Mouse (Mus musculus) right cerebral cortex, adult 18-20 months (tissue): ENCODE data around the gene Trnp1.

Experiments used
- DNase-seq: peaks from one replicate; pipeline ENCODE4 v3.0.0; 2022; ENCODE audit warnings: mixed read lengths

Trnp1 gene

DNA sequence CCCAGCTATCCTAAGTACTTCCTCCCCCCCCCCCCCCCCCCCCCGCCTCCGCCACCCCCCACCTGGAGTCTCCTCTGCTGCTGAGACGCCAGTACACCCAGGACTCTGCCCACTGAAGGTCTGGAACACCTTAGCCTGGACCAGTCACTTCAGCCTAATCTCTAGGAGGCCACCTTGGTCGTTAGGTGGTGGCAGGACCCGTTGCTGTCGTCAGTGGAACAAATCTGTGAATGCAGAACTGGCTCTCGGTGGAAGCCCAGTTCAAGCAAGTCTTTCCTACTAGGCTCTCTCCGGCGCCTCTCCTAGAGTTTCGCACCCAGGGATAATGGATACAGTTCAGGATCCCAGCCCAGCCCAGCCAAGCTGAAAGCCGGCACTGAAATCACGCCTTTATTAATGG, 4.5 kb downstream of the Trnp1 start:
- no peak for DNase-seq

GRCm38 (mm10) chr4:133491800-133492199, 6.5 kb downstream of the Trnp1 start:
- no peak for DNase-seq

- no peak for DNase-seq
These were observed 8.7 kb downstream of the Trnp1 start for GRCm38 (mm10) chr4:133489489-133490245.

GRCm38 (mm10) chr4:133488619-133489392, 9.5 kb downstream of the Trnp1 start:
- DNase-seq = no peak

DNA sequence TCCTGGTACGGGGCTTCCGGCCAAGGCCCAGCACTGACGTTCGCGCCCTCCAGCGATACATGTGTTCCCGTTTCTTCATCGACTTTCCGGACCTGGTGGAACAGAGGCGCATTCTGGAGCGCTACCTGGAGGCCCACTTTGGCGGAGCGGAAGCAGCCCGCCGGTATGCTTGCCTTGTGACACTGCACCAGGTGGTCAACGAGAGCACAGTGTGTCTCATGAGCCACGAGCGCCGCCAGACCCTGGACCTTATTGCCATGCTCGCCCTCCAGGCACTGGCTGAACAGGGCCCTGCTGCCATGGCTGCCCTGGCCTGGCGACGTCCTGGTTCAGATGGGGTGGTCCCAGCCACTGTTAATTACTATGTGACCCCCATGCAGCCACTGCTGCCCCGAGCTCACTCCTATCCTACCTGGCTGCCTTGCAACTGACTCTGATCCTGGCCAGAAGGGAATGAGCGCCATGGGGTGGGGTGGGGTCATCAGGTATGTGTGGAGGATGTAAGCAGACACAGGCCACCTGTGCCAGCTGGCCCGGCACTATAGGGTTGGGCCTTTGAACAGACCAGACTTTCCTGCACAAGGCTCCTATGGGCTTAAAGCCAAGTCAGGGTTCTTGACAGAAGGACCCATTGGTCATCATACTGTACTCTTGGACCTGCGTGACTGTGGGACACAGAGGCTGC, 11.5 kb downstream of the Trnp1 start:
- DNase-seq = no peak

DNA sequence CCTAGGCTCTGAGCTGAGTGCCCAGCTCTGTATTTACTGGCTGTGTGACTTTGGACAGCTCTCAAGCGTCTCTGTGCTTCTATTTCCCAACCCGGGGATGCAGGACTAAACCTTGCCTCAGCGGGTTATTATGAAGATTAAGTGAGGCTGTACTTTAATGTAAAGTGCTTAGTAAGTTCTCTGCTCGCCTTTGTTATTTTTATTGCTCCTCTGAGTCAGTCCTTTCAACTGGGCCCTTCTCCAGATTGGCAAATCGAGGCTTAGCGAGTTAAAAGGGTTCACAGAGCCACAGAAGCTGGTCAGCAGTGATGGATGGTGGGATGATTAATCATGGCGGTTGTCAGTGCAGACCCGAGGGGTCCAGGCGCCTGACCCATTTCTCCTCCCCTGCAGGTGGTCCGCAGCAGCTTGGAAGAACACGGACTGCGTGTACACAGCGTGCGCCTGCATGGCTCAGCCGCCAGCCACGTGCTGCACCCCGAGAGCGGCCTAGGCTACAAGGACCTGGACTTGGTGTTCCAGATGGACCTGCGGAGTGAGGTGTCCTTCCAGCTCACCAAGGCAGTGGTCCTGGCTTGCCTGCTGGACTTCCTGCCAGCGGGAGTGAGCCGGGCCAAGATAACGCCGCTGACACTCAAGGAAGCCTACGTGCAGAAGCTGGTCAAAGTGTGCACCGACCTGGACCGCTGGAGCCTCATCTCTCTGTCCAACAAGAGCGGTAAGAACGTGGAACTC, 12.5 kb downstream of the Trnp1 start:
- DNase-seq = no peak

DNA sequence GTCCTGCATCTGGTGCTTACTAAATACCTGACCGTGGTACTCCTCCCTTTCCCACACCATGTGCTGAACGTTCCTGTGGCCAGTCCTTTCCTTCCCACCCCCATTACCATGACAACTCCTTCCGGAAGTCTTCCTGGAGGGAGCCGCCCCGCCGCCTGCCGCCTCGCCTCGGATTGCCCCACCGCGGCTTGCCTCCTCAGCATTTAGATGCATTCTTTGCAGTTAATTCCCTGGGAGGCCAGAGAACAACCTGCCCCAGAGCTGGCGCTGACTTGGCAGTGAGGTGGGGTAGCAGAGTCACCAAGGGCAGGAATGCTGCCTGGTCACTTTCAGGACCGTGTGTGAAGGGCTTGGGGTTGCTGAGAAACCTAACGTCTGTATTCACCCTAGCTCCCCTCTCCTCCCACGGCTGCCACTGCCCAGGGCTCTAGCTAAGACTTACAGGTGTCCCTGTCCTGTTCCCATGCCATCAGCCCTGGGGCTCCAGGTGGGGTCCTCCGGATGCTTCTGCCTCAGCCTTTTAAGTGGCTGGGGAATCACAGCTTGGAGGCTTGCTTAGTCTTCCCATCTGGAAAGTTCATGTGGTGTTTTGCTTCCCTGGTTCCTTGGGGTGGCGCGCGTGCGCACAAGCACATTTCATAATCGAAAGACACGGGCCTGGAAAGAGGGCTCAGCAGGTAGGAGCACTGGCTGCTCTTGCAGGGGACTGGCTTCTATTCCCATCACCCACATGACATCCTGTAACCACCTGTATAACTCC, 13.9 kb downstream of the Trnp1 start:
- DNase-seq = no peak

- DNase-seq = no peak
These were observed 15.9 kb downstream of the Trnp1 start for GRCm38 (mm10) chr4:133482479-133482878.

- no peak for DNase-seq
These were observed 16.9 kb downstream of the Trnp1 start for GRCm38 (mm10) chr4:133481488-133481887.

DNA sequence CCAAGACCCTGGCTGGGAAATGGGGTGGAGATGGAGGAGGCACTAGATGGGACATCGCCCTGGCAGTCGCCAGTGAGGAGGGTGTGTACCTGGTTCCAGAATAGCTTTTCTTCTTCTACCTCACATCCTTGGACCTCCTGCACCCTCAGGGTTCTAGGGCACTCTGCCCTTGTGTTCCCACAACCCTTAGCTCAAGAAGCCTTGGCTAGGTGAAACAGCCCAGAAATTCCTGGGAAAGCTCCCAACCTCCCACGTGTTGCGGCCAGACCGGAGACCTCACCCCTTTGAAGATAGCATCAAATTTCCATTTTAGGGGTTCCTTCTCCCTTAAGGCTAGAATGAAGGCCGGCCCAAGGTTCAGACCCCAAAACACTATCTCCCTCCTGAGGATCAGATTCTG, 17.6 kb downstream of the Trnp1 start:
- no peak for DNase-seq

GRCm38 (mm10) chr4:133480185-133480537, 18.2 kb downstream of the Trnp1 start:
- no peak for DNase-seq

GRCm38 (mm10) chr4:133479458-133480184, 18.7 kb downstream of the Trnp1 start, which contains the start of gene Tent5b:
TSS of gene Tent5b (plus strand) at chr4:133480132.
- DNase-seq = peak; percentile 96

GRCm38 (mm10) chr4:133473833-133474232, 24.5 kb downstream of the Trnp1 start:
- no peak for DNase-seq

- no peak for DNase-seq
These were observed 27.1 kb downstream of the Trnp1 start for GRCm38 (mm10) chr4:133471135-133471821.

GRCm38 (mm10) chr4:133469122-133469521, 29.2 kb downstream of the Trnp1 start:
- no peak for DNase-seq

GRCm38 (mm10) chr4:133468080-133468479, 30.3 kb downstream of the Trnp1 start:
- peak; percentile 85 for DNase-seq

DNA sequence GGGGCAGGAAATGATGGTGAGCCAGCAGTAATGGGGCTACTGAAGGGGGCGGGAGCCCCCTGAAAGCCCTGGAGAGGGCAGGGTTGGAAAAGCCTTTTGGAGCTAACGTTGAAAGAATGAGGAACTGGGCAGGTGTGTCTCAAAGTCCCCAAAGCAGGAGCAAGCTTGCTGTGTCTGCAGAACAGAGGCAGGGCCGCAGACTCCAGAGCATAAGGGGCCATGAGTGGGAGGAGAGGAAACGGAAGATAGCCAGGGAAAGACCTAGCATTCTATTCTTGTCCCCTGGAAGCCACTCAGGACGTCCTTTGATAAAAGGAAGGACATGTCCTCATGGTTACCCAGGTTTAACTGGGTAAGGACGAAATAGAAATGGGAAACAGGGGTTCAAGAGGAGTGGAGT, 35.2 kb downstream of the Trnp1 start:
- no peak for DNase-seq

DNA sequence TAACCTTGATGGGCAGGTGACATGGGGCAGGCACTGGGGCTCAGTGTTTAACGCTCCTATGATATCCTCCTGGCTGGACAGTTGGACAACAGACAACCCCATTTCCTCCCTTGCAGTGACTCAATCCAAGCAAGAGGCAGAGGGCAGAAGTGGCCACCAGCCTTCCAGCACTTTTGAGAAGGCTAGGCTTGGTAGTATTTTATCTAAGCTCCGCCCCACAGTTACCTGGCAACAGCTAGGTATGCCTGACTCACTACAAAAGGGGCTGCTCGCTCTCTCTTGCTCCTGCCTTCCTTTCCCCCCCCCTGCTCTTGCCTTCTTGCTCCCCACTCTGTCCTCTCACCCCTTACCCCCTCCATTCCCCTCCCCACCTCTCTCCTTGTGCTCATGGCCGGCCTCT, 37.0 kb downstream of the Trnp1 start:
- DNase-seq = no peak

DNA sequence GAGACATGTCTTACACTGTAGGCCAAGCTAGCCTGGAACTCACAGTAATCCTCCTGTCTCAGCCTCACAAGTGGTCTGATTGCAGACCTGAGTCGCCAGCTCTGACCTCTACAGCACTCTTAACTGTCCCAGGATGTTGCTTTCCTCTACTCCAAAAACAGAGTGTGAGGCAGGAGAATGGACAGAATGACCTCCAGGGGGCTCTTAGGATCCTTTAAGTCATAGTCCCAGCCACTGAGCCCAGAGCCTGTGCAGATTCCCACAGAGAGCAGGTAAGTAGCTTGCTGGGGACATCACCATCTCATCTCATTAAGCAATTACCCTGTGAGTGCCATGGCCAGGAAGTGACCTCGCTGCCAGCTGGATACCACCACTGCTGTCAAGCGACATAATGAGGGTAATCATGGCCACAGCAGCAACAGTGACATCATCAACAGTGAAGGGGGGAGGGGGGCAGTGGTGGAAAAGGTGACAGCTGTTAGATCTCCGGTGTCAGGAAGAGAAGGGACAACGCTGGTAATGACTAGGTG, 37.5 kb downstream of the Trnp1 start:
- no peak for DNase-seq

GRCm38 (mm10) chr4:133460006-133460405, 38.3 kb downstream of the Trnp1 start:
- no peak for DNase-seq

GRCm38 (mm10) chr4:133458044-133458443, 40.3 kb downstream of the Trnp1 start:
- no peak for DNase-seq
